Mouse (Mus musculus) G1E (cell line): ENCODE results near the gene Ltf. TPM values are rescaled to one million over a fixed set of nuclear protein-coding genes. Genes with fewer than 3 reads are reported as not detected.

ENCODE experiments used
- ATAC-seq: 2 replicates; pipeline ENCODE4 v1.8.0; 2016; ENCODE audit warnings: mild to moderate bottlenecking; ENCODE audit not compliant: insufficient number of reproducible peaks, poor library complexity, low FRiP score, severe bottlenecking; ENCODE audit errors: extremely low read depth
- DNase-seq: peaks from one replicate; pipeline ENCODE4 v3.0.0; 2012; ENCODE audit warnings: low spot score
- H3K27me3 ChIP-seq: 2 replicates; pipeline ENCODE4 v1.6.1; 2012; ENCODE audit warnings: mild to moderate bottlenecking, low read length, inconsistent platforms; ENCODE audit not compliant: insufficient read depth
- H3K36me3 ChIP-seq: replicated peaks from 2 replicates; pipeline ENCODE3; 2012; ENCODE audit warnings: mild to moderate bottlenecking, inconsistent platforms
- H3K4me1 ChIP-seq: 2 replicates; pipeline ENCODE4 v1.6.1; 2012; ENCODE audit warnings: low read depth, low read length, inconsistent platforms, mixed read lengths; ENCODE audit not compliant: insufficient read depth
- H3K4me3 ChIP-seq: 2 replicates; pipeline ENCODE4 v1.5.1; 2012; ENCODE audit warnings: low read depth, mild to moderate bottlenecking, inconsistent platforms, low read length, moderate library complexity, mixed read lengths
- H3K9me3 ChIP-seq: replicated peaks from 2 replicates; pipeline ENCODE4 v1.6.1; 2012; ENCODE audit warnings: inconsistent platforms
- GATA1 ChIP-seq: IDR thresholded peaks from 2 replicates; pipeline ENCODE4 v1.6.1; 2012; ENCODE audit warnings: borderline replicate concordance, low read length, inconsistent platforms, mixed read lengths
- GATA2 ChIP-seq: IDR thresholded peaks from 2 replicates; pipeline ENCODE4 v1.6.1; 2012; ENCODE audit warnings: low read depth, low read length, inconsistent platforms, borderline replicate concordance
- TAL1 ChIP-seq: conservative IDR thresholded peaks from 2 replicates; pipeline ENCODE4 v1.6.1; 2012; ENCODE audit warnings: low read depth, low read length, inconsistent platforms, mixed read lengths
- polyA plus RNA-seq: library from polyadenylated mRNA; stranded (reverse); fragments of >175 nt; gene quantifications from 2 replicates; pipeline ENCODE4 v1.2.3, GENCODE M21; 2012
- total RNA-seq, 2 experiments: library from RNA; stranded (forward) in 1 of 2; stranded (reverse) in 1 of 2; fragments of 200-1000 nt in 1 of 2; fragments of >200 nt in 1 of 2; fragmentation: Nextera tagmentation in 1 of 2; gene quantifications; 2 replicates each; pipeline ENCODE4 v1.2.3; 2014 to 2017

The Ltf gene
- total and polyA plus RNA-seq, 3 experiments = 0.16 TPM; not detected in 2

DNA sequence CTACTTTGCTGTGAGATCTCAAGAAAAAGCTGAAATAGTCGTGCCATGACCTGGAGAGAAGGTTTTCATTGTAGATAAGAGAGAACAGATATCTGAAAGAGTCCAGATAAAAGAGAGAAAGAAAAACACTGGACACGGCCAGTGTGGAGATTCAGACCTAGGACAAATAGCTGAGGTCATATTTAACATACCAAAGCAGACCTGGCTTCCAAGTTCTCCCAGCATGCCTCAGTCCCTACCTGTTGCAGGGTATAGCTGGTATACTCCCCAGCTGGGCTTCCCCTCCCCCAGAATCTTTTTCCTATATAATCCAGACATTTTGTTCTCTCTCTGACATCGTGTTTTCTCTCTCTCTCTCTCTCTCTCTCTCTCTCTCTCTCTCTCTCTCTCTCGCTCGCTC is 68.9 kb downstream of the Ltf start:
- Histone ChIP-seq H3K9me3 (no peaks in the 10 kb centered on the region), H3K4me3 (no peak overlapping the region; the same call in 1 of the 2 replicates), H3K4me1 (peaks cover 45% of the 10 kb centered on the region), H3K27me3 (peaks cover 18% of the 10 kb centered on the region), H3K36me3 (no peaks in the 10 kb centered on the region)
- ATAC-seq = 0 out of 2 replicates have a peak, but pooled peaks have one; percentile 22
- TF ChIP-seq GATA2 (no peak), TAL1 (peak; percentile 35; the same call in 1 of the 2 replicates), GATA1 (no peak)
- no peak for DNase-seq

DNA sequence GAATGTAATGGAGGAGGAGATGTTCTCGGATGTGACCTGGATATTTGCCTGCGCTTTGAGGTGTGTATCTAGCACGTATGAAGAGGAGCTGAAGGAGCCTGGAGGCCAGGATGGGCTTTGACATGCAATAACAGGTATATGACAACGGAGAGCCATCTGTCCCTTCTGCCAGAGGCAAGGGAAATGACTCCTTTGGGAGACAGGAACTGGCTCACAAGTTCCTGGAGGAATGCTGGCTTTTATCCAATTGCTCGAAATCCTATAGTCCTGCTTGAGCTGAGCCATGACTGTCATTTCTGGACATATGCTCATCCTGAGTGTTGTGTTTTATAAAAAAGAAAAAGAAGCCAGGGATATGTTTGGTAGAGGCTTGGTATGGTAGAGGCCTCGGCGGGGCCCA is 69.8 kb downstream of the Ltf start:
- no peaks in the 10 kb centered on the region for H3K9me3 ChIP-seq
- no peak overlapping the region for H3K4me3 ChIP-seq

More for the DNA sequence above, 69.8 kb downstream of the Ltf start:
- Histone ChIP-seq H3K4me1 (peaks cover 45% of the 10 kb centered on the region), H3K27me3 (peaks cover 22% of the 10 kb centered on the region), H3K36me3 (no peaks in the 10 kb centered on the region)
- TF ChIP-seq GATA1 (no peak), GATA2 (no peak)
- ATAC-seq = no peak
- no peak for DNase-seq

Other genes starting within 250 kb of the Ltf start
- gene Prss42, start 221.1 kb upstream of the Ltf start, total RNA-seq (2014; fragmentation: Nextera tagmentation) = 0.44 and 2.3 TPM in 2 replicates
- gene Prss42, start 221.1 kb upstream of the Ltf start, total RNA-seq (2017) = 0.44 and 0.58 TPM in 2 replicates
- 0.53 and 0.79 TPM in 2 replicates for gene Prss42, start 221.1 kb upstream of the Ltf start, polyA plus RNA-seq
- not detected in 2 replicates for gene Prss44, start 205.3 kb upstream of the Ltf start, total RNA-seq (2014; fragmentation: Nextera tagmentation)
- 0.12 and 0.27 TPM in 2 replicates for gene Prss44, start 205.3 kb upstream of the Ltf start, total RNA-seq (2017)
- gene Prss44, start 205.3 kb upstream of the Ltf start, polyA plus RNA-seq = not detected in 2 replicates
- gene Prss43, start 192.6 kb upstream of the Ltf start, total RNA-seq (2014; fragmentation: Nextera tagmentation) = not detected in 2 replicates
- 0.05 TPM in 1 of 2 replicates, not detected in the other for gene Prss43, start 192.6 kb upstream of the Ltf start, total RNA-seq (2017)
- not detected in 2 replicates for gene Prss43, start 192.6 kb upstream of the Ltf start, polyA plus RNA-seq
- gene Prss45, start 184.7 kb upstream of the Ltf start, total RNA-seq (2014; fragmentation: Nextera tagmentation) = not detected in 2 replicates
- gene Prss45, start 184.7 kb upstream of the Ltf start, total RNA-seq (2017) = 0.11 TPM in 1 of 2 replicates, not detected in the other
- not detected in 2 replicates for gene Prss45, start 184.7 kb upstream of the Ltf start, polyA plus RNA-seq
- not detected in 2 replicates for gene Prss46, start 174.8 kb upstream of the Ltf start, total RNA-seq (2014; fragmentation: Nextera tagmentation)
- gene Prss46, start 174.8 kb upstream of the Ltf start, total RNA-seq (2017) = not detected in 2 replicates
- not detected in 2 replicates for gene Prss46, start 174.8 kb upstream of the Ltf start, polyA plus RNA-seq
- gene Prss50, start 161.3 kb upstream of the Ltf start, total RNA-seq (2014; fragmentation: Nextera tagmentation) = not detected in 2 replicates
- not detected in 2 replicates for gene Prss50, start 161.3 kb upstream of the Ltf start, total RNA-seq (2017)
- gene Prss50, start 161.3 kb upstream of the Ltf start, polyA plus RNA-seq = not detected in 2 replicates
- gene Als2cl, start 139.4 kb upstream of the Ltf start, total RNA-seq (2014; fragmentation: Nextera tagmentation) = not detected in 2 replicates
- gene Als2cl, start 139.4 kb upstream of the Ltf start, total RNA-seq (2017) = not detected in 2 replicates
- gene Als2cl, start 139.4 kb upstream of the Ltf start, polyA plus RNA-seq = not detected in 2 replicates
- not detected in 2 replicates for gene Tmie, start 139.2 kb upstream of the Ltf start, total RNA-seq (2014; fragmentation: Nextera tagmentation)
- gene Tmie, start 139.2 kb upstream of the Ltf start, total RNA-seq (2017) = 0.11 TPM in 1 of 2 replicates, not detected in the other
- gene Tmie, start 139.2 kb upstream of the Ltf start, polyA plus RNA-seq = not detected in 2 replicates
- not detected in 2 replicates for gene Fam240a, start 102.4 kb upstream of the Ltf start, total RNA-seq (2014; fragmentation: Nextera tagmentation)
- gene Fam240a, start 102.4 kb upstream of the Ltf start, total RNA-seq (2017) = not detected in 2 replicates
- gene Fam240a, start 102.4 kb upstream of the Ltf start, polyA plus RNA-seq = not detected in 2 replicates
- gene Tdgf1, start 73.1 kb upstream of the Ltf start, total RNA-seq (2014; fragmentation: Nextera tagmentation) = not detected in 2 replicates
- 0.60 TPM in 1 of 2 replicates, not detected in the other for gene Tdgf1, start 73.1 kb upstream of the Ltf start, total RNA-seq (2017)
- not detected in 2 replicates for gene Tdgf1, start 73.1 kb upstream of the Ltf start, polyA plus RNA-seq
- not detected in 2 replicates for gene Lrrc2, start 67.7 kb upstream of the Ltf start, total RNA-seq (2014; fragmentation: Nextera tagmentation)
- gene Lrrc2, start 67.7 kb upstream of the Ltf start, total RNA-seq (2017) = 0.06 and 0.16 TPM in 2 replicates
- not detected in 2 replicates for gene Lrrc2, start 67.7 kb upstream of the Ltf start, polyA plus RNA-seq
- gene Rtp3, start 28.7 kb upstream of the Ltf start, total RNA-seq (2014; fragmentation: Nextera tagmentation) = not detected in 2 replicates
- 0.16 TPM in 1 of 2 replicates, not detected in the other for gene Rtp3, start 28.7 kb upstream of the Ltf start, total RNA-seq (2017)
- not detected in 2 replicates for gene Rtp3, start 28.7 kb upstream of the Ltf start, polyA plus RNA-seq
- gene Ccrl2, start 38.2 kb downstream of the Ltf start, total RNA-seq (2014; fragmentation: Nextera tagmentation) = 32.2 and 44.7 TPM in 2 replicates
- gene Ccrl2, start 38.2 kb downstream of the Ltf start, total RNA-seq (2017) = 20.9 and 21.0 TPM in 2 replicates
- gene Ccrl2, start 38.2 kb downstream of the Ltf start, polyA plus RNA-seq = 0.18 and 0.78 TPM in 2 replicates
- 33.6 and 38.4 TPM in 2 replicates for gene Lrrfip2, start 98.3 kb downstream of the Ltf start, total RNA-seq (2014; fragmentation: Nextera tagmentation)
- 28.4 and 30.4 TPM in 2 replicates for gene Lrrfip2, start 98.3 kb downstream of the Ltf start, total RNA-seq (2017)
- 11.7 and 14.3 TPM in 2 replicates for gene Lrrfip2, start 98.3 kb downstream of the Ltf start, polyA plus RNA-seq